Mouse (Mus musculus): ENCODE results near the gene Golph3.

DNA sequence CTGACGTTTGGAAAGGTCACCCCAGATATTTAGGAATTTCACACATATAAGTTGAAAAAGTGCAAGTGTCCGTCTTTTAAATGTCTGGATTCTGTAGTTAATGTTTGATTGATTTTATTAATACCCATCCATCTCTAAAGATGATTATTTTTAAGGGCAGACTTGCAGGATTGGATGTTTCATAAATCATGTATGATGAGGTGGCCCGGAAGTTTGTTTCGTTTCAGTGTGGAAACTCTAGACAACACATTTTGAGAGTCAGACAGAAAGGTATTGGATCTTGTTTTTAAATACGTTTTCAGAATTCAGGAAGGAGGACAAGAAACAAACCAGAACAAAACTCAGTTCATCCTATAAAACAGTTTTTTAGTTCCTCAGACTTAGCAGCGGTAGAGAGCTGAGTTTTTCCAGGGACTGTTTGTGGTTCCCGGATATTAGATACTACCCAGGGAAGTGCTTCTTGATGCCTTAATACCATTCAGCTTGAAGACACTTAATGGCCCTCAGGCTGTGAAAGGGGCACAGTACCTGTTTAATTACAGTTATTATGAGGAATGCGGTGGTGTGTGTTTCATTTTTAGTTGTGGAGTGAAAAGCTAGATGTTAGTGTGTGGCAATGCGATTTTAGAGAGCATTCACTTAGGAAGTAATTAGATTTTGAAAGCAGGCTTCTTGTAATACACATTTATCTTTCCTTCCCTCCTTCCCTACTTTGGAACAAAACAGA, 1.6 kb downstream of the Golph3 start:
- TF ChIP-seq CTCF (IDR thresholded peaks at IDR 0.05; ENCODE audit: insufficient read depth, low read depth, low read length), result no peak
- TF ChIP-seq POLR2A (IDR thresholded peaks at IDR 0.05; ENCODE audit: insufficient read depth, low read depth, low read length), result no peak

Measured in olfactory bulb, adult 2 months (tissue).